Mouse (Mus musculus) kidney, embryonic 15.5 days (tissue): ENCODE measurements around the gene Gm128. TPM values are rescaled to one million over a fixed set of nuclear protein-coding genes. Genes with fewer than 3 reads are reported as not detected.

Experiments used
- ATAC-seq: fragments of 200-750 bp; cut with Nextera tagmentation; replicated peaks from 2 replicates; pipeline ENCODE4 v1.8.0; 2017; ENCODE audit warnings: moderate TSS enrichment; ENCODE audit not compliant: low FRiP score
- H3K27ac ChIP-seq: fragments of 300-500 bp; sonication (generic); 2 replicates; pipeline ENCODE4 v1.5.1; 2015; ENCODE audit warnings: mild to moderate bottlenecking, inconsistent platforms
- H3K27me3 ChIP-seq: fragments of 300-500 bp; sonication (generic); 2 replicates; pipeline ENCODE4 v1.6.1; 2015; ENCODE audit warnings: inconsistent platforms
- H3K36me3 ChIP-seq: fragments of 300-500 bp; sonication (generic); 2 replicates; pipeline ENCODE4 v1.6.1; 2015; ENCODE audit warnings: inconsistent platforms
- H3K4me1 ChIP-seq: fragments of 300-500 bp; sonication (generic); 2 replicates; pipeline ENCODE4 v1.6.1; 2015; ENCODE audit warnings: inconsistent platforms
- H3K4me2 ChIP-seq: fragments of 300-500 bp; sonication (generic); 2 replicates; pipeline ENCODE4 v1.6.1; 2015; ENCODE audit warnings: moderate library complexity, mild to moderate bottlenecking, inconsistent platforms
- H3K4me3 ChIP-seq: fragments of 300-500 bp; sonication (generic); replicated peaks from 2 replicates; pipeline ENCODE4 v1.5.1; 2015; ENCODE audit warnings: mild to moderate bottlenecking, inconsistent platforms
- H3K9ac ChIP-seq: fragments of 300-500 bp; sonication (generic); 2 replicates; pipeline ENCODE4 v1.6.1; 2015; ENCODE audit warnings: mild to moderate bottlenecking, inconsistent platforms
- H3K9me3 ChIP-seq: fragments of 300-500 bp; sonication (generic); replicated peaks from 2 replicates; pipeline ENCODE4 v1.6.1; 2016; ENCODE audit warnings: inconsistent platforms
- WGBS: fragments of 180-500 bp; shearing (Covaris S2); methylation state at CpG from one replicate; pipeline ENCODE4 v1.1.7; 2015; ENCODE audit warnings: mixed read lengths; 5-methylcytosine and 5-hydroxymethylcytosine counted together
- polyA plus RNA-seq: library from polyadenylated mRNA; unstranded; fragments of >200 nt; fragmentation: Nextera tagmentation; extraction: Ambion mirVana; gene quantifications from 2 replicates; pipeline ENCODE4 v1.2.1, GENCODE M21; 2015

Gene Gm128
- polyA plus RNA-seq, 1 experiment from 2014 or later = 0.53 TPM

DNA sequence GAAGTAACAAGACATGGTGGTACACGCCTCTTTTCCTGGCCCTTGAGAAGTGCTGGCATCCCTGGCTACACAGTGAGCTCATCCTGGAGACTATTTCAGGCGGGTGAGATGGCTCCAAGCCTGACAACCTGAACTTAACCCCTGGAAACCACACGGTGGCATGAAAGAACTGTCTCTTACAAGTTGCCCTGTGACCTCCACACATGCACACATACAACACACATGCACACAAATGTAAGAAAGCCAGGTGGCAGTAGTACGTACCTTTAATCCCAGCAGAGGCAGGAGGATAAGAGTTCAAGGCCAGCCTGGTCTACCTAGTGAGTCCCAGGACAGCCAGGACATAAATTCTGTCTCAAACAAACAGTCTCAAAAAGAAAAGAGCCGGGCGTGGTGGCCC lies 2.4 kb downstream of the Gm128 start:
- no peaks in the 10 kb centered on the region for H3K27me3 ChIP-seq
- WGBS = 87% methylated on average over 6 of the region's 6 CpGs
- no peak overlapping the region for H3K4me2 ChIP-seq
- peaks cover 20% of the 10 kb centered on the region for H3K4me1 ChIP-seq
- ATAC-seq = no peak
- H3K9me3 ChIP-seq = no peaks in the 10 kb centered on the region
- no peak overlapping the region for H3K4me3 ChIP-seq
- no peak overlapping the region for H3K9ac ChIP-seq
- H3K27ac ChIP-seq = no peak overlapping the region
- H3K36me3 ChIP-seq = peaks cover 46% of the 10 kb centered on the region

DNA sequence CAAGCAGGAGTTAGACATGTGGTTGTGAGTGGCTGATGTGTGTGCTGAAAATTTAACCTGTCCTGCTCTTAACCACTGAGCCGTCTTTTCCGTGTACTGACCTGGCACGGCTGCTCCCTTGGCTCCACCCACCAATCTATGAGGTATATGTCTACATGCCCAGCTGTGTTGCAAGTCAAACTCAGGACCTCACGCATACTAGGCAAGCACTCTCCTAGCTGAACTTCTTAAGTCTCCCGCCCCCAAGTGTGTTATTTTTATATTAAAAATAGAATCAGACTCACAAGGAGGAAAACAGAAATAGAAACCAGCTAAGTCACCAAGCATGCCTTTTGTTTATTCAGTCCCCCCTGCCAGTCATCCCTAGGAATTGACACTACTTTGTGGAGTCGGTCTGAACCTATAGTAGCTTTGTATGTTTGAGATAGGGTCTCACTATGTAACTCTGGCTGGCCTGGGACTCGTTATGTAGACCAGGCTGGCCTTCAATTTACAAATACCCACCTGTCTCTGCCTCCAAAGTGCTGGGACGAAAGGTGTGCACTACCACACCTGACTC lies 3.8 kb downstream of the Gm128 start:
- Histone ChIP-seq H3K27me3 (no peaks in the 10 kb centered on the region), H3K4me3 (no peak overlapping the region), H3K9me3 (no peaks in the 10 kb centered on the region), H3K27ac (no peak overlapping the region), H3K9ac (no peak overlapping the region), H3K4me1 (peaks cover 28% of the 10 kb centered on the region), H3K36me3 (peaks cover 60% of the 10 kb centered on the region), H3K4me2 (no peak overlapping the region)
- ATAC-seq = no peak
- WGBS = 86% methylated on average over 8 of the region's 8 CpGs

DNA sequence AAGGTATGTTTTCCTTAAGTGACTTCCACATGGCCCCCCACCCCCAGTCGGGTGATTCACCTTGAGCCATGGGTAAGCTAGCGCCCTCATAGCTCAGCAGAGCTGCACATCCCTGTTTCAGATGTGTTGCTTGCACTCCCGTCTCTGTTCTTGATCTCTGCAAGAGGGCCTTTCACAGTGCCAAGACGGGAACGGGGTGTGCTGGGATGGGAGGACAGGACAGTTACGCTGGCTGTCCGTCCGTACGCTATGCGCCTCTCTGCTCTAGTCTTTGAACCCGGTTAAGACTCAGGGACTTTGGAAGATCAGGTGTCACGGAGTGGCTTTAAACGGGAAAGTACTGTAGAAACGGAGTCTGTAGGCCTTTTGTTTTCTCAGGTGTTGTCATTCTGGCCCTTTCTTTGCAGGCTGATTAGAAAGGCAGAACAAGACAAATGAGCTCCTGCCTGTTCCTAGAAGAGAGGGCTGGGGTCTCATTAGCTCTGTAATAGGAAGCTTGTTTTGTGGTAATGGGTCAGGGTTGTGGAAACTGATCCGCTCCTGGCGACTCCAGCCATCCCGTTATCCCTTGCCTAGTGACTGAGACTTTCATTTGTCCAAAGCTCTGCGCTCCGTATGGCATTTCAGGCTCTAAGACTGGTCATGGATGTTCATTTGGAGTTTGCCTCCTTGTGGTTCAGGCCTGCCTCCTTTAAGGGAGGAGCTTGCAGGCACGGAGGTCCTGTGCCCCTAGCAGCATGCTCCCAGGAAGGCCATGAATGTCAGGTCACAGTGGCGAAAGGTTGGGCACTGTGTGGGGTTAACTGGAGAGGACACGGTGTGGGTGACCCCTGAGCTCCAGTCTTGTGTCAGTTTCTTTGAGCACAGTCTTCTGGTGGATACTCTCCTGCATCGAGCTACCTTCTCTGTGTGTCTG lies 5.8 kb downstream of the Gm128 start:
- no peak overlapping the region for H3K4me3 ChIP-seq
- H3K36me3 ChIP-seq = peaks cover 75% of the 10 kb centered on the region
- H3K9ac ChIP-seq = no peak overlapping the region
- H3K4me1 ChIP-seq = peaks cover 41% of the 10 kb centered on the region
- H3K27ac ChIP-seq = peak overlapping the region; percentile 54
- H3K4me2 ChIP-seq = no peak overlapping the region
- H3K9me3 ChIP-seq = no peaks in the 10 kb centered on the region
- WGBS = 53% methylated on average over 23 of the region's 23 CpGs
- ATAC-seq = peak; percentile 37
- H3K27me3 ChIP-seq = no peaks in the 10 kb centered on the region

GRCm38 (mm10) chr3:95233303-95233980 lies 8.0 kb downstream of the Gm128 start:
- no peak for ATAC-seq
- H3K9ac ChIP-seq = no peak overlapping the region
- no peaks in the 10 kb centered on the region for H3K9me3 ChIP-seq
- H3K4me2 ChIP-seq = no peak overlapping the region
- 80% methylated on average over 16 of the region's 16 CpGs for WGBS
- H3K4me3 ChIP-seq = no peak overlapping the region
- H3K36me3 ChIP-seq = peaks cover 74% of the 10 kb centered on the region
- peaks cover 47% of the 10 kb centered on the region for H3K4me1 ChIP-seq
- H3K27me3 ChIP-seq = no peaks in the 10 kb centered on the region
- peak overlapping the region; percentile 94 for H3K27ac ChIP-seq

- 78% methylated on average over 7 of the region's 7 CpGs for WGBS
Measured at GRCm38 (mm10) chr3:95232771-95233170, 8.6 kb downstream of the Gm128 start.

DNA sequence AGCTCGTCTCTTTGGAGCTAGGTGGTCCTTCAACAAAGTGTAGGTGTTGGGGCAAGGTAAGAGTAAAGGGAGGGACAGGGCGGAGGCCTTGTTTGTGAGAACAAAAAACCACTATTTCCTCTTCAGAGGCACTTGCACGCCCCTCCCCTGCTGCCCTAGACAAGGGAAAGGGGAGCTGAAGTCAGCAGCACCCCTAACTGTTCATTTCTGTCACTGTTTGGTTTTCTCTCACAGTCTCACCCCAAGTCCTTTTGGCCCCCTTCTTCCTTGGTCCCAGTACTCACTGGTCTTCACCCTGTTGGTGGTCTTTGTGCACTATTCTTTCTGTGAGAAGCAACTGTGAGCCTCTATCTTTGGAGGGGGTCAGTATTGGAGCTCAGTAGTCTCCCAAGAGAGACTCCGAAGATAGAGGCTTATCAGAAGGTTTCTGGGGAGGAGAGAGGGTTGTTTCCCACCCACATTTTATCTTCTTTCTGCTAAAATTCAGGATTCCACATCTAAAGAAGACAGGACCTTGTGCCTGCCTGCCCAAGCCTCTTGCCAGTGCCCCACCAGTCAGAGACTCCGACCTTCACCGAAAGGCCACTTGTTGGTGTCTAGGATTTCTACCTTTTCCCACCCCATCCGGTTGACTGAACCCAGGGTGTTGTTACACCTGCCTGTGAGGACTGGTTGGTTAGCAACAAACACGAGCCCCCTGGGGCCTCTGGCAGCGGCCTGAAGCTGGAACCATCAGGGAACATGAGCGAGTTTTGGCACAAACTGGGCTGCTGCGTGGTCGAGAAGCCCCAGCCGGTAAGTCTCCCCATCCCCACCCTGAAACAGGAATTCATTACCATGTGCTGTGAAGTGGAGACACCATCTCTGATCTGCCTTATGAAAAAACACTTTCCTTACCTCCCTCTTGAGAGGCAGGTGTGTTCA lies 9.8 kb downstream of the Gm128 start, which contains the start of gene Mllt11:
Mllt11 (minus strand) TSS at position 874 of the 924 bp plus-strand sequence.
- peaks cover 57% of the 10 kb centered on the region for H3K4me1 ChIP-seq
- peak within 1 kb of the TSS; percentile 90 for H3K9ac ChIP-seq
- peaks cover 55% of the 10 kb centered on the region for H3K36me3 ChIP-seq
- H3K27me3 ChIP-seq = no peaks in the 10 kb centered on the region
- no peaks in the 10 kb centered on the region for H3K9me3 ChIP-seq
- ATAC-seq = no peak
- peak within 1 kb of the TSS; percentile 64 for H3K4me2 ChIP-seq
- peak within 1 kb of the TSS; percentile 94 for H3K27ac ChIP-seq
- peak within 1 kb of the TSS; percentile 74 for H3K4me3 ChIP-seq
- 56% methylated on average over 13 of the region's 13 CpGs for WGBS

More at GRCm38 (mm10) chr3:95232771-95233170, 8.6 kb downstream of the Gm128 start:
- Histone ChIP-seq H3K4me2 (no peak overlapping the region), H3K4me3 (no peak overlapping the region), H3K9ac (no peak overlapping the region), H3K27ac (peak overlapping the region; percentile 94; the same call in 1 of the 2 replicates), H3K36me3 (peaks cover 67% of the 10 kb centered on the region), H3K27me3 (no peaks in the 10 kb centered on the region), H3K4me1 (peaks cover 47% of the 10 kb centered on the region), H3K9me3 (no peaks in the 10 kb centered on the region)
- ATAC-seq = no peak

DNA sequence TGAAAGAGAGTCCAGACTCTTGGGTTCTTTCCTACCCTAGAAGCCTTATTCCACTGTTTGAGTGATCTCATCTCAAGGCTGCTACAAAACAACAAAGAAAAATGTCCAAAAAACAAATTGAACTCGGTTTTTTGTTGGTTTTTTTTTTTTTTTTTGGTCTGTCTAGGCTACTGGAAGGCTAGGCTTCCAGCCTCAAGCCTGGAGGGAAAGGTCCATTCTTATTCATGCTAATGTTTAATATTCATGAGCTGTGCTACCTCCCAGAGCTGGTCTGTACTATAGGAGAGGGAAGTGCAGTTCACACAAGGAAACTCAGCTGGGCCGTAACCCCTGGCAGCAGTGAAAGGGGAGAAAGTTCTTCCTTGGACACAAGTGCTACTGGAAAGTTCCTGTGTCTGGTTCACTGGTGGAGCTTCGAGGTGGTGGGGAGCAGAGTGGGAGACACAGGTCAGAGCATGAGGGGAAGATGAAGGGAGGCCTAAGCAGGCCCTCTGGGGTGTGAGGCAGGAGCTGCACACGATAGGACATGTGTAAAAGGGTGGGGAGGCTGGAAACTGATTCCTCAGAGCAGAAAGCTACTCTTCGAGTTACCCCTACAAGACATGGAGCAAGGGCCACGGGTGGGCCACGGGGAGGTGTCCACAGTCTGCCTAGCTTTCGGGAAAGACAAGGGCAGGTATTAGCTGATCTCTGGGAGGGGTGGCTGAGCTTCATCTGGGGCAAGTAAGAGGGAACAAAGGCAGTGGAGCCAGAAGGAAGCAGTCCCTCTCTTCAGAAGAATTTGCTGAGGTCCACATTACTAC lies 10.7 kb downstream of the Gm128 start:
- H3K27ac ChIP-seq = peak overlapping the region; percentile 94
- H3K4me3 ChIP-seq = peak overlapping the region; percentile 74
- no peak for ATAC-seq
- no peaks in the 10 kb centered on the region for H3K9me3 ChIP-seq
- H3K9ac ChIP-seq = peak overlapping the region; percentile 90
- H3K4me1 ChIP-seq = peaks cover 63% of the 10 kb centered on the region
- H3K4me2 ChIP-seq = peak overlapping the region; percentile 64
- peaks cover 50% of the 10 kb centered on the region for H3K36me3 ChIP-seq
- 41% methylated on average over 8 of the region's 8 CpGs for WGBS
- H3K27me3 ChIP-seq = no peaks in the 10 kb centered on the region

DNA sequence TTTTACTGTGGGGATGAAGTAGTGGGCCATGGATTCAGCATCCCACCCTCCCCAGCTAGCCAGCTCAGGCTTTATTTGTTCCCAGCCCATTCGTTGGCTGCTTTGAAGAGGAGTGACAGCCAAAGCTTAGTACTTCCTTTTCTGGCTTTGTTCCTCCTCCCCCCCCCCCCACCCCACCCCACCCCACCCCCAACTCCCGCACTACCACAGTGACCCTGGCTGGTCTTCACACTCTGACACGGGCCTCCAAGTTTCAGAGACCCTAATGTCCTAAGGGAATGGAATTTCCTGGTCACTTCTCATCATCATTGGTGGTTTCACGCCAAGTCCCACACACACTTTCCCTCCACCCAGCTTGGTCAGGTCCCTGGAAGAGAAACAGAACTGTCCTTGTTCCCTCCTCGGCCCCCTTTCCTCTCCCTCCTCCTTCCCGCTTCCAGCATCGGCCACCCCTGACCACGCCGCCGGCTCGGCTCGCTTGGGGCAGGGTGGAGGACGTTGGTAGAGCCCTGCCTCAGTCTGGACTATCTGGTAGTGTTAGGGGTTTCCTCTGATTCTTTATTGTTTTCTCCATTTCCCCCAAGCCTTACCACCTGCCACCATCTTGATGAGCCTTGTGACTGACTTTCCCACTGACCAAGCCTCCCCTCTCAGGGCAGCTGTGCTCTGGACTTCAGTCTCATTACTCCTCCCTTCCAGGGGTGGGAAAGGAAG lies 11.5 kb downstream of the Gm128 start:
- H3K4me3 ChIP-seq = peak overlapping the region; percentile 74
- peak overlapping the region; percentile 94 for H3K27ac ChIP-seq
- peaks cover 59% of the 10 kb centered on the region for H3K4me1 ChIP-seq
- peak overlapping the region; percentile 64 for H3K4me2 ChIP-seq
- H3K27me3 ChIP-seq = no peaks in the 10 kb centered on the region
- H3K9ac ChIP-seq = peak overlapping the region; percentile 90
- peak; percentile 12 for ATAC-seq
- H3K9me3 ChIP-seq = no peaks in the 10 kb centered on the region
- WGBS = 2% methylated on average over 13 of the region's 13 CpGs
- peaks cover 50% of the 10 kb centered on the region for H3K36me3 ChIP-seq

DNA sequence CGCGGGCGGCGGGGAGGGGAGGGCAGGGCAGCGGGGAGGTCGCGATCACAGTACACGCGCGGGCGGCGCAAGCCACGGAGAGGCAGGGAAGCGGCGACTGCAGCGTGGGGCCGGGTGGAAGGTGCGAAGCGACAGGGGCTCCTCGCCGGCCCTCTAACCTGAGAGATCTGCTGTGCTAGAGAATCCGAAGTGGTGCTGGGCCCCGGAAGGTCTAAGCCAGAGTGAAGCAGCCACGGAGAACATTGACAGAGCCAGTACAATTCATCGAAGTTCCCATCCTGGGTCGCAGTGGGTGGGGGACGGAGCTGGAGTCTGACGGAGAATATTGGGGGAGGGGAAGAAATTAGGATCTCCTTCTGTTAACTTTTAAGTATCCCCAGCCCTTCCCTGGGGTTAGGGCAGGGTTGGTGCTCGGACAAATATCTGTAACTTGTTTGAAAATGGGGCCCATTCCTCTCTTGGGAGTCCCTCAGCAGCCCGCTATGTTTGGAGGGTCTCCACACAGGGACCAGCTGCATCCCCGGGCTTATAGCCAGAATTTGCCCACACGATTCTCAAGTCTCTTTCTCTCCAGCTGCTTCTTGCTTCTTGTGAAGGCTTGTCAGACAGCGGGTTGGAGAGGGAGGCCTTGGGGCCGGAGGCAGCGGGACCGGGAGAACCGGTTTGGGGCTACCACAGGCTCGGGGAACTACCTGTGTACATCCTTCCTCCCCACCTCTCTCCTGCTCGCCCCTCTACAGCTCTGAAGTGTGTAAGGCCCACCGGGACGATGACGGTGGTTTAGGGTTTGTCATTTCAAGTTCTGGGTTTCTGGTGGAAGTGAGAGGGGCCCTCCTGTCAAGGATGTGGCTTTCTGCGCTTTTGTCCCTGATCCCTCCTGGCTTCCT lies 12.3 kb downstream of the Gm128 start:
- under 1% methylated on average over 43 of the region's 43 CpGs for WGBS
- Histone ChIP-seq H3K27me3 (no peaks in the 10 kb centered on the region), H3K9ac (peak overlapping the region; percentile 90), H3K36me3 (peaks cover 49% of the 10 kb centered on the region), H3K4me3 (peak overlapping the region; percentile 74), H3K4me2 (peak overlapping the region; percentile 64), H3K4me1 (peaks cover 61% of the 10 kb centered on the region), H3K9me3 (no peaks in the 10 kb centered on the region), H3K27ac (peak overlapping the region; percentile 94)
- no peak; the same call in none of the 2 replicates for ATAC-seq
